In genomic region chr13:112926796-112927195, GRCm38 (mm10) we compare ENCODE assay signal across 7 mouse cellular contexts. TPM values are rescaled to one million over a fixed set of nuclear protein-coding genes. Genes with fewer than 3 reads are reported as not detected.
A peak's percentile ranks its signal among the peaks of the same experiment; 100 is the strongest.
DNase-seq lines count a peak whose midpoint lies in the region; ATAC-seq and TF ChIP-seq lines count a peak whose summit lies in the region.

No protein-coding gene starts in this region.

- H3K9ac ChIP-seq in heart, embryonic 15.5 days = peak overlapping the region; percentile 80
- H3K9ac ChIP-seq in limb, embryonic 12.5 days (replicated peaks) = peak overlapping the region; percentile 74
- peak overlapping the region; percentile 76 for H3K9ac ChIP-seq in midbrain, embryonic 14.5 days (replicated peaks; ENCODE audit: low read length)

- H3K9me3 ChIP-seq in G1E (replicated peaks) = no peaks in the 10 kb centered on the region
- no peaks in the 10 kb centered on the region for H3K9me3 ChIP-seq in heart, embryonic 15.5 days (replicated peaks)
- H3K9me3 ChIP-seq in limb, embryonic 12.5 days = no peaks in the 10 kb centered on the region
- H3K9me3 ChIP-seq in midbrain, embryonic 14.5 days (ENCODE audit: control insufficient read depth, low read length) = no peaks in the 10 kb centered on the region

- peak; percentile 73 for DNase-seq in CD4-positive helper T cell, adult 2 months (ENCODE audit: low read depth, low spot score)
- DNase-seq in G1E (ENCODE audit: low spot score) = peak; percentile 60
- DNase-seq in midbrain, embryonic 14.5 days = peak; percentile 56
- peak; percentile 32 for DNase-seq in thymus, postnatal 25 days

- peak overlapping the region; percentile 88 for H3K27ac ChIP-seq in heart, embryonic 15.5 days
- H3K27ac ChIP-seq in limb, embryonic 12.5 days = peak overlapping the region; percentile 89
- peak overlapping the region; percentile 74 for H3K27ac ChIP-seq in midbrain, embryonic 14.5 days (replicated peaks; ENCODE audit: low read depth, low read length)

- H3K4me3 ChIP-seq in G1E (ENCODE audit: low read depth, low read length) = peak overlapping the region; percentile 90
- H3K4me3 ChIP-seq in heart, embryonic 15.5 days = peak overlapping the region; percentile 95
- peak overlapping the region; percentile 89 for H3K4me3 ChIP-seq in limb, embryonic 12.5 days (replicated peaks)
- H3K4me3 ChIP-seq in midbrain, embryonic 14.5 days (replicated peaks; ENCODE audit: low read depth, low read length) = peak overlapping the region; percentile 77

- peaks cover 52% of the 10 kb centered on the region for H3K36me3 ChIP-seq in G1E (replicated peaks)
- H3K36me3 ChIP-seq in heart, embryonic 15.5 days = peaks cover 7% of the 10 kb centered on the region; the same call in 1 of the 2 replicates
- peaks cover 20% of the 10 kb centered on the region for H3K36me3 ChIP-seq in limb, embryonic 12.5 days
- peaks cover 14% of the 10 kb centered on the region for H3K36me3 ChIP-seq in midbrain, embryonic 14.5 days (ENCODE audit: control insufficient read depth, insufficient read depth, low read length)

- no peak for TF ChIP-seq CTCF in G1E (IDR thresholded peaks at IDR 0.05; ENCODE audit: low read depth, low read length)

- H3K4me2 ChIP-seq in heart, embryonic 15.5 days = peak overlapping the region; percentile 82
- peak overlapping the region; percentile 79 for H3K4me2 ChIP-seq in limb, embryonic 12.5 days
- H3K4me2 ChIP-seq in midbrain, embryonic 14.5 days (ENCODE audit: low read length) = peak overlapping the region; percentile 65

- WGBS in heart, embryonic 15.5 days = under 1% methylated on average over 19 of the region's 19 CpGs
- WGBS in limb, embryonic 12.5 days = 1% methylated on average over 19 of the region's 19 CpGs
- under 1% methylated on average over 19 of the region's 19 CpGs for WGBS in midbrain, embryonic 14.5 days

- H3K4me1 ChIP-seq in G1E (ENCODE audit: insufficient read depth, low read depth, low read length) = peaks cover 29% of the 10 kb centered on the region
- H3K4me1 ChIP-seq in heart, embryonic 15.5 days (replicated peaks) = peaks cover 21% of the 10 kb centered on the region
- H3K4me1 ChIP-seq in limb, embryonic 12.5 days (replicated peaks) = peaks cover 26% of the 10 kb centered on the region
- peaks cover 17% of the 10 kb centered on the region for H3K4me1 ChIP-seq in midbrain, embryonic 14.5 days (ENCODE audit: control insufficient read depth, insufficient read depth, low read length)

- 0 out of 2 replicates have a peak, but pooled peaks have one; percentile 16 for ATAC-seq in G1E (ENCODE audit: extremely low read depth, insufficient number of reproducible peaks, low FRiP score, poor library complexity, severe bottlenecking)
- ATAC-seq in common myeloid progenitor, adult 5-6 weeks (replicated peaks; ENCODE audit: low read depth, poor library complexity, severe bottlenecking) = peak; percentile 39
- no peak for ATAC-seq in heart, embryonic 15.5 days (replicated peaks; ENCODE audit: insufficient number of reproducible peaks, insufficient read depth, low FRiP score, low read depth)
- no peak for ATAC-seq in limb, embryonic 12.5 days (ENCODE audit: insufficient number of reproducible peaks, insufficient read depth, low FRiP score, low TSS enrichment, low read depth)
- ATAC-seq in midbrain, embryonic 14.5 days (ENCODE audit: low FRiP score, low TSS enrichment) = peak; percentile 1; the same call in 1 of the 2 replicates

- no peaks in the 10 kb centered on the region for H3K27me3 ChIP-seq in G1E (ENCODE audit: insufficient read depth, low read length)
- H3K27me3 ChIP-seq in heart, embryonic 15.5 days = no peaks in the 10 kb centered on the region
- no peaks in the 10 kb centered on the region for H3K27me3 ChIP-seq in limb, embryonic 12.5 days
- H3K27me3 ChIP-seq in midbrain, embryonic 14.5 days (ENCODE audit: control insufficient read depth, insufficient read depth, low read length) = no peaks in the 10 kb centered on the region

RNA-seq across cellular contexts. Expression of gene Mtrex, which starts 0.4 kb away (rescaled TPM):
- total RNA-seq in G1E (2014; fragmentation: Nextera tagmentation) (84.2 and 84.7 TPM in 2 replicates), G1E (2017) (56.3 and 71.1 TPM in 2 replicates)
- 4.1 and 4.7 TPM in 2 replicates for polyA plus RNA-seq in G1E (2012)
- total RNA-seq in common myeloid progenitor, adult 5-6 weeks (2017) = 83.1 and 101 TPM in 2 replicates
- 38.1 and 44.9 TPM in 2 replicates for polyA plus RNA-seq in heart, embryonic 15.5 days (2015; fragmentation: Nextera tagmentation; extraction: Ambion mirVana)
- 96.6 and 97.3 TPM in 2 replicates for polyA plus RNA-seq in limb, embryonic 12.5 days (2016; fragmentation: Nextera tagmentation; extraction: Ambion mirVana)
- 51.3 and 69.5 TPM in 2 replicates for polyA plus RNA-seq in midbrain, embryonic 14.5 days (2014; fragmentation: Nextera tagmentation; extraction: Ambion mirVana)

RNA-seq across cellular contexts. Expression of gene Dhx29, which starts 0.5 kb away (rescaled TPM):
- total RNA-seq in G1E (2014; fragmentation: Nextera tagmentation) = 54.4 and 57.6 TPM in 2 replicates
- 19.4 and 20.1 TPM in 2 replicates for total RNA-seq in G1E (2017)
- polyA plus RNA-seq in G1E (2012) = 7.2 and 7.3 TPM in 2 replicates
- total RNA-seq in common myeloid progenitor, adult 5-6 weeks (2017) = 24.6 and 29.3 TPM in 2 replicates
- polyA plus RNA-seq in heart, embryonic 15.5 days (2015; fragmentation: Nextera tagmentation; extraction: Ambion mirVana) = 15.0 and 15.1 TPM in 2 replicates
- 38.4 and 43.4 TPM in 2 replicates for polyA plus RNA-seq in limb, embryonic 12.5 days (2016; fragmentation: Nextera tagmentation; extraction: Ambion mirVana)
- polyA plus RNA-seq in midbrain, embryonic 14.5 days (2014; fragmentation: Nextera tagmentation; extraction: Ambion mirVana) = 29.0 and 30.9 TPM in 2 replicates

Comparison
In these comparisons a context has a peak if more than half of its experiments do, and no peak if none do; other contexts are left out.
1. ATAC-seq: peak in G1E (single experiment), common myeloid progenitor, adult 5-6 weeks (single experiment) and midbrain, embryonic 14.5 days (single experiment); none in heart, embryonic 15.5 days (single experiment) and limb, embryonic 12.5 days (single experiment).
2. Peak in every context shown above with its lines, with median percentiles within 50 percentile points of each other: DNase-seq, H3K4me3 ChIP-seq, H3K27ac ChIP-seq, H3K4me2 ChIP-seq and H3K9ac ChIP-seq.